Mouse (Mus musculus): ENCODE measurements around the gene Tcp1.

The Tcp1 gene

DNA sequence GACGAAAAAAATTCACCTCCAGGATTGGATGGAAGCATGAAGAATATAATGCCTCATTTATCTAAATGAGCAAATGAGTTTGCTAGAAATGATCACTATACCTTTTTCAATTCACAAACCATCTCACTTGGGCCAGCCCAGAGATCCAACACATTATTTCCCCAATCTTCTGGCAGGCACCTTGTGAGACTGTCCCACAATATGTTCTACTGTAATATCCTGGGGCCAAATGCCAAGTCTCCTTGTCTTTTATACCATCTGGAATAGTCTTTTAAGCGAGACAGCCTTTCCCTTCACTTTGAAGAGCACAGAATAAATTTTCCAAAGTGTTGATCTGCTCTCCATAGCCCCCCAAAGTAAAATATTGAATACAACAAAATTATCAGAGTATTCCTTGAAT is 58.4 kb downstream of the Tcp1 start:
- Histone ChIP-seq H3K4me1 (replicated peaks; ENCODE audit: low read depth, low read length) (peaks cover 19% of the 10 kb centered on the region), H3K4me3 (replicated peaks; ENCODE audit: low read length) (no peak overlapping the region), H3K36me3 (ENCODE audit: insufficient read depth, low read length) (peaks cover 87% of the 10 kb centered on the region), H3K27me3 (ENCODE audit: insufficient read depth, low read length) (no peaks in the 10 kb centered on the region), H3K9me3 (ENCODE audit: low read length) (no peaks in the 10 kb centered on the region)
- no peak for TF ChIP-seq POU5F1 (IDR thresholded peaks at IDR 0.05; ENCODE audit: borderline replicate concordance, low read length)
- no peak for TF ChIP-seq NANOG (IDR thresholded peaks at IDR 0.05; ENCODE audit: borderline replicate concordance, low read length)
- no peak for TF ChIP-seq CTCF (conservative IDR thresholded peaks at IDR 0.05; ENCODE audit: low read length)

All from E14TG2a.4 (cell line).